Mouse (Mus musculus): ENCODE measurements around the gene Ddx43. TPM values are rescaled to one million over a fixed set of nuclear protein-coding genes. Genes with fewer than 3 reads are reported as not detected.
"Not testable (repeated sequence)": the region's sequence is repeated elsewhere in the genome, so short reads cannot be mapped to it uniquely, and the experiment has no call there.

Gene Ddx43
- 1 to 10 TPM; 1.8 to 5.2 (median 3.1) TPM for polyA plus RNA-seq (2017; shearing (Covaris generic))

- ATAC-seq: peak; percentile 75
Observed at GRCm38 (mm10) chr9:78395630-78396351, at the start of gene Ddx43. Ddx43 (plus strand) TSS chr9:78395777.

DNA sequence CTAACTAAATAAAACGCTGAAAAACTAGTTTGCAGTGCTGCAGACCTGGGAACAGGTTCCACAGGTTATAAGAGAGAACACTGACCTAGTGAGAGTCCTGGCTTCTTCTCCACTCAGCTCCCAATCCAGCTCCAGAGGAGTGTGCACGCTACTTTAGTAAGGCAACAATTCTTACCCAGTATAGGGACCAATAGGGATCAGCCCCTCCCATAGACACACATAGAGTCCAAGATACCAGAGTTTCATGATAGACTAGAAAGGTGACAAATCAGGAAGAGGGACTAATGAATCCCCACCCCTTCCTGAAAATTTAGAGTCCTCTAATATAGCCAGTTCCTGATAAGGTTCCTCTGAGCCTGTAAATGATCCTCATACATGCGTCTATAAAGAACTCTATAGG is 48.6 kb upstream of the Ddx43 start:
- ATAC-seq: no peak

- ATAC-seq: not testable (repeated sequence)
Observed at GRCm38 (mm10) chr9:78348206-78349004, 47.2 kb upstream of the Ddx43 start.

- ATAC-seq: not testable (repeated sequence)
Observed at GRCm38 (mm10) chr9:78349141-78349540, 46.4 kb upstream of the Ddx43 start.

GRCm38 (mm10) chr9:78350007-78350406 is 45.6 kb upstream of the Ddx43 start:
- not testable (repeated sequence) for ATAC-seq

- no peak for ATAC-seq
Observed at GRCm38 (mm10) chr9:78351504-78352220, 43.9 kb upstream of the Ddx43 start.

DNA sequence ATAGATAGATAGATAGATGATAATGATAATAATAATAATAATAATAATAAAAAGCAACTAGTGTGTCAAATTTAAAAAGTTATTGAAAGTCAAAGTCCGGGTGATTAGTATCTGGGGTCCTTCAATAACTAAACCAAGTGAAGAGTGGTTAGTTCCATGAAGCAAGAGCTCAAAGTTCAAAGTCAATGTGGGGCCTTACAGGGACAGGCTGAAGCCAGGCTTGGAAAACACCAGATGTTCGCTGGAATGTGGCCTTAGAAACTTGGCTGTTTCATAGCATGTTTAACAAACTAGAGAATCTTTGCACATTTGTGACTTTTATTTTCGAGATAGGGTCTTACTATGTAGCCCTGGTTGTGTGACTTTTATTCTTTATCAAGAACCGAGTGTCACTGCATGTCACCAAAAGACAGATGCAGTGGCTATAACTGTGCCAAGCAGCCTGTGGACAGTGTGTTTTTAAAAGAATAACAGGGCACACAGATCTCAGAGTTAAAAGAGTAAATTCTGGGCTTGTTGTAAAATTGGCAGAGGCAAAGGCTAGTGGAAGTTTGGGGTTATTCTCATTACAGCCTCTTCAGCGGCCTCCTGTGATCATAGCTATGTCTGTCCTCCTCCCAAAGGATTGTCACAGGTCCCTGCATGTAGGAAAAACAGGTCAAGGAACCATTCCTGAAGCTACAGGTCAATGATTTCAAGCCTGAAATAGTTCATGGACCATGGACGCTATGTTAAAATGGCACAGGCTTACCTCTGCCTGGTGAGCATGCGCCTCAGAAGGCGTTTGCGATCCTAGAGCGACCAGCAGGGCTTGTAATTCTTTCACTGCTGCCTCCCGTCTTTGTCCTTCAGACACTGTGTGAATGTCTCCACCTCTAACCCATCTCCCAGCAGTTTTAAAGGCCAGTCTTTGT is 40.7 kb upstream of the Ddx43 start:
- no peak for ATAC-seq

DNA sequence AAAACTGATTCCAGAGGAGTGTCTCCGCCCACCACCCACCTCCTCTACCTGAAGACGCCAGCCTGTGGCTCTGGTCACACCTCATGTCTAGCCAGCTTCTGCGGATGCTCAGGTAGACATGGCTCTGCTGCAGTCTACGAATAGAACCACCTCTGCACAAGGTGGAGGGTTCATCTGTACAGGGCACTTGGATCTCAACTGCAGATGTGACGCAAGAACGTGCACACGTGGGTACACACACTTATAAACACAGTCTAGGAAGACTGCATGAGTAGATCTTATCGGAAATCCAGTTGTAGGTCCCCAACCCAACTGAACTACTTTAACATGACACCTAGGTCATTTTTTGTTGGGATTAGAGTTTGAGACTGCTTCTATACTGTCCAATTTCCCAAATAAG is 40.0 kb upstream of the Ddx43 start, which contains the start of gene Gsta2:
Gsta2 (minus strand) TSS at position 178 of the 400 bp plus-strand sequence.
- ATAC-seq: no peak

GRCm38 (mm10) chr9:78358053-78358452 is 37.5 kb upstream of the Ddx43 start:
- peak; percentile 38 for ATAC-seq

DNA sequence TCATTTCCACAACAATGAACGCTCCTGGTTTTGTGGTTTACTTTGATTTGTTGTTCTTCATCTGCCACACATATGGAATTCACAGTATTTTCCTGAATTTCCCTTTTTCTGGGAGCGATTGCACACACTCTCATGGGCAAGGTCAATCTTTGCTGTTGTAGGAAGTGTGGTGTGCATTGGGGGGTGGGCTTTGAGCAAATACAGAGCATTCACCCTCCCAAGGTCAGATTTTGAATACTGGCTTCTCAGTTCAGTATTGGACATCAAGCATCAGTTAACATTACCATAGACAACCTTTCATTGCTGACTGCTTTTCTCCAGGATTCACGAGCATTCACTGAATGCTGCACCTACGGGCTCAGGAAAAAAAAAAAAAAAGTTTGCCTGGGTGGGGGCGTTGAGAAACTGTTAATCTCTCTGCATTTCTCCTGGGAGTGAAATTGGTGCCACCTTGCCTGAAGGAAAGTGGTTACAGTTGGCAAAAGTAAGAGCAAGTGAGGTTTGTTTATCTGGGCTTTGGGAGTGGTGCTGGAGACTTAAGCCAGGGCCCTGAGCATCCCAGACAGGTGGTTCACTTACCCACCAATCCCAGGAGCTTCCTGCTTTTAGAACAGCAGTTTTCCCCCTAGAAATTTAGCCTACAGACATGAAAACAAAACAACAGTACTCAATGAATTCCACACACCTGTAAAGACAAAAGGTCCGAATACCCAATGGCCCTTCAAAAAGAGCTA is 35.7 kb upstream of the Ddx43 start:
- ATAC-seq: no peak

- ATAC-seq: no peak
Observed at GRCm38 (mm10) chr9:78360484-78360872, 35.1 kb upstream of the Ddx43 start.

- ATAC-seq: no peak
Observed at GRCm38 (mm10) chr9:78363374-78363773, 32.2 kb upstream of the Ddx43 start.

GRCm38 (mm10) chr9:78364701-78365100 is 30.9 kb upstream of the Ddx43 start:
- ATAC-seq: no peak

- no peak for ATAC-seq
Observed at GRCm38 (mm10) chr9:78365850-78366544, 29.6 kb upstream of the Ddx43 start.

- ATAC-seq: not testable (repeated sequence)
Observed at GRCm38 (mm10) chr9:78367959-78368358, 27.6 kb upstream of the Ddx43 start, which contains the start of gene Dppa5a. Dppa5a (minus strand) TSS chr9:78368177.

- no peak for ATAC-seq
Observed at GRCm38 (mm10) chr9:78368671-78369293, 26.8 kb upstream of the Ddx43 start.

GRCm38 (mm10) chr9:78369349-78369748 is 26.2 kb upstream of the Ddx43 start:
- no peak for ATAC-seq

DNA sequence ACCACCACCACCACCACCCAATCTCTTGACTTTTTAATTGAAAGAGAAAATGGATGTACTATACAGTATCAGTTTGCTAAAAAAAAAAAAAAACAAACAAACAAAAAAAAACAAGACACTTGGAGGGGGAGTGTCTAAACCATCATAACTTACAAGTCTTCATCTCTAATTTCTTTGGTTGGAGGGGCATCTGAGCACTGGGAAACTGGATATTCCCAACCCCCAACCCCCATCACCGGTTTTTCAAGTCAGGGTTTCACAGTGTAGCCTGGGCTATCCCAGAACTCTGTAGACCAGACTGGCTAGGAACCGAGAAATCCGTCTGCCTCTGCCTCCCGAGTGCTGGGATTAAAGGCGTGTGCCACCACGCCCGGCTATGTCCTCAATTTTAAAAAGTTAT is 25.8 kb upstream of the Ddx43 start:
- no peak for ATAC-seq

DNA sequence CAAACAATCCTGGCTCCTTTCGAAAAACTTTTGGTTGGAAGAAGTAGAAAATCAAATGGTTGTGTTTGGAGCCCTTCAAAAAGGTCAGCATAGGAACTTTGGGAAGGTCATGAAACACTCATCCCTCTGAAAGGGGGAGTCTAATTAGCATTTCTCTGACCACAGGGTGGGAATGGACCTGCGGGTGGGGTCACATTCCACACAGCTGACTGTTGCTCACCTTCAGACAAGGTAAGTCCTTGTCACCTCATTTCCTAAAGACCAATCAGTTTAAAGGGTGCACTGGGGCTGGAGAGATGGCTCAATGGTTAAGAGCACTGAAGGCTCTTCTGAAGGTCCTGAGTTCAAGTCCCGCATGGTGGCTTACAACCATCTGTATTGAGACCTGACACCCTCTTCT is 24.1 kb upstream of the Ddx43 start:
- ATAC-seq: no peak
